Mouse (Mus musculus): ENCODE results near the gene Fam118a. TPM values are rescaled to one million over a fixed set of nuclear protein-coding genes. Genes with fewer than 3 reads are reported as not detected.

Fam118a gene
- total and polyA plus RNA-seq, 3 experiments, result 6.9 to 17.2 (median 14.7) TPM

GRCm38 (mm10) chr15:85011895-85012661, 16.7 kb upstream of the Fam118a start:
- no peak for DNase-seq (ENCODE audit: low spot score)
- Histone ChIP-seq H3K4me1 (ENCODE audit: insufficient read depth, low read depth, low read length) (no peaks in the 10 kb centered on the region), H3K27me3 (ENCODE audit: insufficient read depth, low read length) (peaks cover 7% of the 10 kb centered on the region; the same call in 1 of the 2 replicates), H3K9me3 (replicated peaks) (no peaks in the 10 kb centered on the region), H3K4me3 (ENCODE audit: low read depth, low read length) (no peak overlapping the region), H3K36me3 (replicated peaks) (no peaks in the 10 kb centered on the region)
- TF ChIP-seq TAL1 (conservative IDR thresholded peaks at IDR 0.05; ENCODE audit: low read depth, low read length) (no peak), CTCF (IDR thresholded peaks at IDR 0.05; ENCODE audit: low read depth, low read length) (no peak), GATA1 (IDR thresholded peaks at IDR 0.05; ENCODE audit: borderline replicate concordance, low read length) (no peak), GATA2 (IDR thresholded peaks at IDR 0.05; ENCODE audit: borderline replicate concordance, low read depth, low read length) (no peak), POLR2AphosphoS5 (IDR thresholded peaks at IDR 0.05; ENCODE audit: insufficient replicate concordance, low read depth, low read length) (no peak)
- ATAC-seq (ENCODE audit: extremely low read depth, insufficient number of reproducible peaks, low FRiP score, poor library complexity, severe bottlenecking), result no peak

- no peaks in the 10 kb centered on the region for H3K36me3 ChIP-seq (replicated peaks)
- ATAC-seq (ENCODE audit: extremely low read depth, insufficient number of reproducible peaks, low FRiP score, poor library complexity, severe bottlenecking) (no peak), DNase-seq (ENCODE audit: low spot score) (no peak)
- no peak for TF ChIP-seq TAL1 (conservative IDR thresholded peaks at IDR 0.05; ENCODE audit: low read depth, low read length)
- TF ChIP-seq CTCF (IDR thresholded peaks at IDR 0.05; ENCODE audit: low read depth, low read length), result no peak
- TF ChIP-seq POLR2AphosphoS5 (IDR thresholded peaks at IDR 0.05; ENCODE audit: insufficient replicate concordance, low read depth, low read length), result no peak
- TF ChIP-seq GATA1 (IDR thresholded peaks at IDR 0.05; ENCODE audit: borderline replicate concordance, low read length), result no peak
- TF ChIP-seq GATA2 (IDR thresholded peaks at IDR 0.05; ENCODE audit: borderline replicate concordance, low read depth, low read length), result no peak
- no peaks in the 10 kb centered on the region for H3K4me1 ChIP-seq (ENCODE audit: insufficient read depth, low read depth, low read length)
- peaks cover 8% of the 10 kb centered on the region; the same call in 1 of the 2 replicates for H3K27me3 ChIP-seq (ENCODE audit: insufficient read depth, low read length)
- H3K4me3 ChIP-seq (ENCODE audit: low read depth, low read length), result no peak overlapping the region
- no peaks in the 10 kb centered on the region for H3K9me3 ChIP-seq (replicated peaks)
Observed at GRCm38 (mm10) chr15:85012662-85013054, 16.1 kb upstream of the Fam118a start.

- TF ChIP-seq TAL1 (conservative IDR thresholded peaks at IDR 0.05; ENCODE audit: low read depth, low read length) (no peak), GATA1 (IDR thresholded peaks at IDR 0.05; ENCODE audit: borderline replicate concordance, low read length) (no peak), CTCF (IDR thresholded peaks at IDR 0.05; ENCODE audit: low read depth, low read length) (no peak), POLR2AphosphoS5 (IDR thresholded peaks at IDR 0.05; ENCODE audit: insufficient replicate concordance, low read depth, low read length) (no peak), GATA2 (IDR thresholded peaks at IDR 0.05; ENCODE audit: borderline replicate concordance, low read depth, low read length) (no peak)
- peaks cover 8% of the 10 kb centered on the region; the same call in 1 of the 2 replicates for H3K27me3 ChIP-seq (ENCODE audit: insufficient read depth, low read length)
- DNase-seq (ENCODE audit: low spot score), result no peak
- H3K9me3 ChIP-seq (replicated peaks), result no peaks in the 10 kb centered on the region
- H3K4me3 ChIP-seq (ENCODE audit: low read depth, low read length), result no peak overlapping the region
- no peaks in the 10 kb centered on the region for H3K4me1 ChIP-seq (ENCODE audit: insufficient read depth, low read depth, low read length)
- H3K36me3 ChIP-seq (replicated peaks), result no peaks in the 10 kb centered on the region
- no peak for ATAC-seq (ENCODE audit: extremely low read depth, insufficient number of reproducible peaks, low FRiP score, poor library complexity, severe bottlenecking)
Observed at GRCm38 (mm10) chr15:85015771-85016170, 13.0 kb upstream of the Fam118a start.

- Histone ChIP-seq H3K4me1 (ENCODE audit: insufficient read depth, low read depth, low read length) (no peaks in the 10 kb centered on the region), H3K4me3 (ENCODE audit: low read depth, low read length) (no peak within 1 kb of the TSS), H3K27me3 (ENCODE audit: insufficient read depth, low read length) (peaks cover 8% of the 10 kb centered on the region; the same call in 1 of the 2 replicates), H3K36me3 (replicated peaks) (no peaks in the 10 kb centered on the region), H3K9me3 (replicated peaks) (no peaks in the 10 kb centered on the region)
- ATAC-seq (ENCODE audit: extremely low read depth, insufficient number of reproducible peaks, low FRiP score, poor library complexity, severe bottlenecking) (no peak), DNase-seq (ENCODE audit: low spot score) (no peak)
- TF ChIP-seq POLR2AphosphoS5 (IDR thresholded peaks at IDR 0.05; ENCODE audit: insufficient replicate concordance, low read depth, low read length) (no peak), CTCF (IDR thresholded peaks at IDR 0.05; ENCODE audit: low read depth, low read length) (no peak), GATA2 (IDR thresholded peaks at IDR 0.05; ENCODE audit: borderline replicate concordance, low read depth, low read length) (no peak), TAL1 (conservative IDR thresholded peaks at IDR 0.05; ENCODE audit: low read depth, low read length) (no peak), GATA1 (IDR thresholded peaks at IDR 0.05; ENCODE audit: borderline replicate concordance, low read length) (no peak)
Observed at GRCm38 (mm10) chr15:85016951-85017664, 11.6 kb upstream of the Fam118a start, which contains the start of gene Upk3a. Upk3a (plus strand) TSS chr15:85017141.

- H3K27me3 ChIP-seq (ENCODE audit: insufficient read depth, low read length), result peaks cover 5% of the 10 kb centered on the region; the same call in 1 of the 2 replicates
- ATAC-seq (ENCODE audit: extremely low read depth, insufficient number of reproducible peaks, low FRiP score, poor library complexity, severe bottlenecking) (no peak), DNase-seq (ENCODE audit: low spot score) (no peak)
- H3K4me1 ChIP-seq (ENCODE audit: insufficient read depth, low read depth, low read length), result no peaks in the 10 kb centered on the region
- no peak overlapping the region for H3K4me3 ChIP-seq (ENCODE audit: low read depth, low read length)
- no peak for TF ChIP-seq POLR2AphosphoS5 (IDR thresholded peaks at IDR 0.05; ENCODE audit: insufficient replicate concordance, low read depth, low read length)
- no peak for TF ChIP-seq GATA2 (IDR thresholded peaks at IDR 0.05; ENCODE audit: borderline replicate concordance, low read depth, low read length)
- no peak for TF ChIP-seq GATA1 (IDR thresholded peaks at IDR 0.05; ENCODE audit: borderline replicate concordance, low read length)
- no peak for TF ChIP-seq CTCF (IDR thresholded peaks at IDR 0.05; ENCODE audit: low read depth, low read length)
- no peak for TF ChIP-seq TAL1 (conservative IDR thresholded peaks at IDR 0.05; ENCODE audit: low read depth, low read length)
- H3K36me3 ChIP-seq (replicated peaks), result no peaks in the 10 kb centered on the region
- H3K9me3 ChIP-seq (replicated peaks), result no peaks in the 10 kb centered on the region
Observed at GRCm38 (mm10) chr15:85022211-85022610, 6.5 kb upstream of the Fam118a start.

- ATAC-seq (ENCODE audit: extremely low read depth, insufficient number of reproducible peaks, low FRiP score, poor library complexity, severe bottlenecking), result no peak
- H3K9me3 ChIP-seq (replicated peaks), result no peaks in the 10 kb centered on the region
- no peak for DNase-seq (ENCODE audit: low spot score)
- TF ChIP-seq GATA2 (IDR thresholded peaks at IDR 0.05; ENCODE audit: borderline replicate concordance, low read depth, low read length), result no peak
- TF ChIP-seq TAL1 (conservative IDR thresholded peaks at IDR 0.05; ENCODE audit: low read depth, low read length), result no peak
- TF ChIP-seq CTCF (IDR thresholded peaks at IDR 0.05; ENCODE audit: low read depth, low read length), result no peak
- TF ChIP-seq GATA1 (IDR thresholded peaks at IDR 0.05; ENCODE audit: borderline replicate concordance, low read length), result no peak
- TF ChIP-seq POLR2AphosphoS5 (IDR thresholded peaks at IDR 0.05; ENCODE audit: insufficient replicate concordance, low read depth, low read length), result no peak
- no peaks in the 10 kb centered on the region for H3K36me3 ChIP-seq (replicated peaks)
- no peaks in the 10 kb centered on the region for H3K27me3 ChIP-seq (ENCODE audit: insufficient read depth, low read length)
- no peaks in the 10 kb centered on the region for H3K4me1 ChIP-seq (ENCODE audit: insufficient read depth, low read depth, low read length)
- H3K4me3 ChIP-seq (ENCODE audit: low read depth, low read length), result no peak overlapping the region
Observed at GRCm38 (mm10) chr15:85026197-85026596, 2.6 kb upstream of the Fam118a start.
